Mouse (Mus musculus) MEL (cell line): Measurements from ENCODE around the gene Kcnt2. TPM values are rescaled to one million over a fixed set of nuclear protein-coding genes. Genes with fewer than 3 reads are reported as not detected.

Source experiments
- DNase-seq: peaks from one replicate; pipeline ENCODE4 v3.0.0; 2011; ENCODE audit warnings: low read depth, low spot score
- H3K27ac ChIP-seq: 2 replicates; pipeline ENCODE4 v1.5.1; 2012; ENCODE audit warnings: low read depth, mild to moderate bottlenecking, control low read depth, low read length, moderate library complexity; ENCODE audit not compliant: control insufficient read depth
- H3K27me3 ChIP-seq, 2 experiments: fragments of 150-350 bp in 1 of 2; sonication (generic) in 1 of 2; 2 replicates each; pipeline ENCODE4 v1.6.1; 2012; ENCODE audit warnings: low read length in 2 of 2, mild to moderate bottlenecking in 2 of 2, improper control_type of control experiment in 1 of 2, moderate library complexity in 1 of 2; ENCODE audit not compliant: insufficient read depth in 2 of 2, control insufficient read depth in 1 of 2
- H3K36me3 ChIP-seq, 2 experiments: 2 replicates each; pipeline ENCODE4 v1.6.1; 2012 to 2014; ENCODE audit warnings: low read length in 2 of 2, improper control_type of control experiment in 1 of 2, inconsistent platforms in 1 of 2, mild to moderate bottlenecking in 1 of 2; ENCODE audit not compliant: insufficient read depth in 2 of 2, control insufficient read depth in 1 of 2
- H3K4me1 ChIP-seq, 2 experiments: fragments of 150-350 bp in 1 of 2; sonication (generic) in 1 of 2; 2 replicates each; pipeline ENCODE4 v1.6.1; 2012; ENCODE audit warnings: low read length in 2 of 2, improper control_type of control experiment in 1 of 2, mild to moderate bottlenecking in 1 of 2; ENCODE audit not compliant: insufficient read depth in 2 of 2, control insufficient read depth in 1 of 2
- H3K4me3 ChIP-seq, 2 experiments: fragments of 150-350 bp in 1 of 2; sonication (generic) in 1 of 2; 2 replicates each; pipeline ENCODE4 v1.5.1; 2012; ENCODE audit warnings: low read depth in 2 of 2, low read length in 2 of 2, mild to moderate bottlenecking in 2 of 2, moderate library complexity in 2 of 2, control low read depth in 1 of 2, improper control_type of control experiment in 1 of 2; ENCODE audit not compliant: control insufficient read depth in 1 of 2, insufficient read depth in 1 of 2
- H3K79me2 ChIP-seq: 2 replicates; pipeline ENCODE4 v1.6.1; 2012; ENCODE audit warnings: mild to moderate bottlenecking, low read length, moderate library complexity; ENCODE audit not compliant: control insufficient read depth, poor library complexity, insufficient read depth
- H3K9ac ChIP-seq: 2 replicates; pipeline ENCODE4 v1.6.1; 2012; ENCODE audit warnings: low read depth, mild to moderate bottlenecking, control low read depth, low read length, moderate library complexity; ENCODE audit not compliant: control insufficient read depth, poor library complexity, severe bottlenecking
- H3K9me3 ChIP-seq: fragments of 150-350 bp; sonication (generic); replicated peaks from 2 replicates; pipeline ENCODE4 v1.6.1; 2012; ENCODE audit warnings: mild to moderate bottlenecking, low read length, improper control_type of control experiment, moderate library complexity; ENCODE audit not compliant: insufficient read depth
- BHLHE40 ChIP-seq: IDR thresholded peaks from 2 replicates; pipeline ENCODE4 v1.6.1; 2012; ENCODE audit warnings: low read depth, mild to moderate bottlenecking, inconsistent platforms, low read length, improper control_type of control experiment, borderline replicate concordance
- CHD2 ChIP-seq: IDR thresholded peaks from 2 replicates; pipeline ENCODE4 v1.6.1; 2011; ENCODE audit warnings: low read length, improper control_type of control experiment
- CTCF ChIP-seq, 3 experiments: IDR thresholded peaks in 2 of 3; conservative IDR thresholded peaks in 1 of 3; 2 replicates each; pipeline ENCODE4 v1.5.1; 2011 to 2012; ENCODE audit warnings: low read length in 3 of 3, low read depth in 2 of 3, mild to moderate bottlenecking in 2 of 3, improper control_type of control experiment in 1 of 3, inconsistent platforms in 1 of 3, mixed read lengths in 1 of 3, moderate library complexity in 1 of 3; ENCODE audit not compliant: control insufficient read depth in 1 of 3, insufficient read depth in 1 of 3, poor library complexity in 1 of 3, severe bottlenecking in 1 of 3
- KAT2A ChIP-seq: conservative IDR thresholded peaks from 2 replicates; pipeline ENCODE4 v1.6.1; 2012; ENCODE audit warnings: low read depth, low read length, improper control_type of control experiment, inconsistent platforms
- MAFK ChIP-seq: IDR thresholded peaks from 2 replicates; pipeline ENCODE4 v1.6.1; 2011; ENCODE audit warnings: low read depth, mild to moderate bottlenecking, low read length, improper control_type of control experiment, borderline replicate concordance
- MAX ChIP-seq: IDR thresholded peaks from 2 replicates; pipeline ENCODE4 v1.6.1; 2011; ENCODE audit warnings: low read length, improper control_type of control experiment
- MYC ChIP-seq: IDR thresholded peaks from 2 replicates; pipeline ENCODE4 v1.6.1; 2011; ENCODE audit warnings: low read depth, mild to moderate bottlenecking, low read length, improper control_type of control experiment, moderate library complexity
- NELFE ChIP-seq: IDR thresholded peaks from 2 replicates; pipeline ENCODE4 v1.6.1; 2011; ENCODE audit warnings: low read depth, low read length, improper control_type of control experiment
- NRF1 ChIP-seq: IDR thresholded peaks from 2 replicates; pipeline ENCODE4 v1.6.1; 2014; ENCODE audit warnings: low read depth, mild to moderate bottlenecking, inconsistent platforms, low read length, improper control_type of control experiment, moderate library complexity; ENCODE audit not compliant: poor library complexity, insufficient read depth, severe bottlenecking
- POLR2A ChIP-seq, 2 experiments: IDR thresholded peaks; 2 replicates each; pipeline ENCODE4 v1.6.1; 2011 to 2012; ENCODE audit warnings: low read length in 2 of 2, mild to moderate bottlenecking in 2 of 2, control low read depth in 1 of 2, improper control_type of control experiment in 1 of 2, low read depth in 1 of 2, moderate library complexity in 1 of 2; ENCODE audit not compliant: control insufficient read depth in 1 of 2, insufficient read depth in 1 of 2, poor library complexity in 1 of 2
- RAD21 ChIP-seq: IDR thresholded peaks from 2 replicates; pipeline ENCODE4 v1.6.1; 2011; ENCODE audit warnings: mild to moderate bottlenecking, low read depth, low read length, improper control_type of control experiment
- RCOR1 ChIP-seq: IDR thresholded peaks from 2 replicates; pipeline ENCODE4 v1.6.1; 2012; ENCODE audit warnings: low read depth, mild to moderate bottlenecking, inconsistent platforms, low read length, improper control_type of control experiment
- SIN3A ChIP-seq: IDR thresholded peaks from 2 replicates; pipeline ENCODE4 v1.6.1; 2012; ENCODE audit warnings: low read length, improper control_type of control experiment, inconsistent platforms
- SMC3 ChIP-seq: IDR thresholded peaks from 2 replicates; pipeline ENCODE4 v1.6.1; 2011; ENCODE audit warnings: low read depth, low read length, improper control_type of control experiment
- TAL1 ChIP-seq: IDR thresholded peaks from 2 replicates; pipeline ENCODE4 v1.6.1; 2012; ENCODE audit warnings: mild to moderate bottlenecking, inconsistent platforms, low read length, moderate library complexity, mixed read lengths
- TCF12 ChIP-seq: IDR thresholded peaks from 2 replicates; pipeline ENCODE4 v1.6.1; 2014; ENCODE audit warnings: low read depth, mild to moderate bottlenecking, inconsistent platforms, low read length, improper control_type of control experiment, moderate library complexity
- USF2 ChIP-seq, 2 experiments: IDR thresholded peaks; 2 replicates each; pipeline ENCODE4 v1.6.1; 2011 to 2012; ENCODE audit warnings: improper control_type of control experiment in 2 of 2, low read length in 2 of 2, borderline replicate concordance in 1 of 2, inconsistent platforms in 1 of 2, low read depth in 1 of 2, mild to moderate bottlenecking in 1 of 2; ENCODE audit not compliant: insufficient read depth in 1 of 2
- ZC3H11A ChIP-seq: IDR thresholded peaks from 2 replicates; pipeline ENCODE4 v1.6.1; 2012; ENCODE audit warnings: low read depth, mild to moderate bottlenecking, inconsistent platforms, low read length, improper control_type of control experiment
- ZMIZ1 ChIP-seq: IDR thresholded peaks from 2 replicates; pipeline ENCODE4 v1.6.1; 2012; ENCODE audit warnings: low read depth, mild to moderate bottlenecking, inconsistent platforms, low read length, improper control_type of control experiment, moderate library complexity
- polyA plus RNA-seq, 2 experiments: library from polyadenylated mRNA; stranded (reverse) in 1 of 2; unstranded in 1 of 2; fragments of >175 nt in 1 of 2; fragments of >200 nt in 1 of 2; gene quantifications; 2 replicates each; pipeline versions ENCODE4 v1.2.1 to v1.2.4; 2012; ENCODE audit warnings: low replicate concordance in 2 of 2, low read depth in 1 of 2; ENCODE audit not compliant: insufficient read length in 2 of 2, insufficient read depth in 1 of 2, missing spikeins in 1 of 2
- total RNA-seq: library from RNA; depleted of rRNA; stranded (reverse); fragments of 300-350 nt; gene quantifications from 2 replicates; pipeline ENCODE4 v1.2.3, GENCODE M21; 2012

The Kcnt2 gene
- total and polyA plus RNA-seq, 3 experiments, result not detected

DNA sequence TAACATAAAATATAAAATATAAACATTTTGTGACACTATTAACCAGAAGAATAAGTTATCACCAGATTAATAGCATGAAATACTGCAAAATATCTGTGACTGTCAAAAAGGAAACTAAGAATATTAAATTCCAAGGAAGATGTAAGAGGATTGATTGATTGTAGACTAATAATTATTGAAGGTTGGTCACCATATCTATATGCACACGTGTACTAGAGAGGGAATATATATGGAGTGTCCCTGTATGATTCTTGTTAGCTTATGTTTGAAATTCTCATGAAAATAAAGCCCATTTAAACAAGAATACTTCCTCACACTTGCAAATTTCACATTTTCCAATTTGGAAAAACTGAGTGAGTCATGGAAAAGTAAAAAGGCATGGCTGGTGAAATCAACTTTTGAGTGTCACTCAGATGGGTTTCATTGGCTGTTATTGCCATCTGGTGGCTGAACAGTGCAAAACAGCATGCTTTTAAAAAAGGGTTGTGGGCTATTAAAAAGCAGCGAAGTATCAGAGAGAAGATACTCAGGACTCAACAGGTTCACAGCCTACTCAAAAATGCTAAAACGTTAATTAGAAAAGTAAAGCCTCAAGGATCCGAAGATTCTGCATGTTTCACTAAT lies 285.4 kb downstream of the Kcnt2 start:
- Histone ChIP-seq H3K9me3 (no peaks in the 10 kb centered on the region), H3K79me2 (no peaks in the 10 kb centered on the region), H3K4me1 (no peaks in the 10 kb centered on the region), H3K4me3 (no peak overlapping the region), H3K9ac (no peak overlapping the region), H3K27me3 (no peaks in the 10 kb centered on the region), H3K36me3 (no peaks in the 10 kb centered on the region), H3K27ac (no peak overlapping the region)
- DNase-seq, result peak; percentile 62
- TF ChIP-seq MAFK (no peak), BHLHE40 (no peak), POLR2A (IDR thresholded peaks at IDR 0.05; ENCODE audit: control insufficient read depth in 1 of 2, insufficient read depth in 1 of 2, low read depth in 1 of 2, low read length in 2 of 2, poor library complexity in 1 of 2) (no peak), RCOR1 (no peak), MAX (peak; percentile 81), MYC (0 out of 2 replicates have a peak, but pooled peaks have one; percentile 42), SMC3 (peak; percentile 99), SIN3A (0 out of 2 replicates have a peak, but pooled peaks have one; percentile 33), NRF1 (no peak), RAD21 (peak; percentile 98), CTCF (IDR thresholded peaks at IDR 0.05 in 2 of 3, conservative IDR thresholded peaks at IDR 0.05 in 1 of 3; ENCODE audit: control insufficient read depth in 1 of 3, insufficient read depth in 1 of 3, low read depth in 2 of 3, low read length in 3 of 3, poor library complexity in 1 of 3, severe bottlenecking in 1 of 3) (peak; percentile 35 to 94 (median 58)), ZC3H11A (peak; percentile 97)

DNA sequence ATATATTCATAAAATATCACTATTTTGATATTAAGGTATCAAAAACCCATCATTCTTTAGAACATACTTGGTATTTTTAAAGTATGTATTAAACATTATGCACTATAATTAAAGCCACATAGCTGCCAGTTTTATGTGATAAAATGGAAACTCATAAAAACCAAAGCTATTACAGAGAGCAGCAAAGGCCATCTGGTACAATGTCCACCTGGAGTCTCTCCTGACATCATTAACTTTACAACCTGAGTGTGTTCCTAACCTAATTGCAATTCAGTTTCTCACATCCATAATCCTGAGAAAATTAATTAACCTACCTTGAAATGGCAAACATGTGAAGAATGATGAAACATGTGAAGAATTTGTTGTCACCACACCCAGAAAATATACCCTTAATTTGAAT lies 288.9 kb downstream of the Kcnt2 start:
- Histone ChIP-seq H3K36me3 (no peaks in the 10 kb centered on the region), H3K27me3 (no peaks in the 10 kb centered on the region), H3K4me3 (no peak overlapping the region), H3K79me2 (no peaks in the 10 kb centered on the region), H3K27ac (no peak overlapping the region), H3K9me3 (no peaks in the 10 kb centered on the region), H3K4me1 (no peaks in the 10 kb centered on the region), H3K9ac (no peak overlapping the region)
- no peak for DNase-seq
- no peak for TF ChIP-seq MYC
- no peak for TF ChIP-seq CHD2
- no peak for TF ChIP-seq ZMIZ1
- TF ChIP-seq KAT2A, result no peak
- TF ChIP-seq RCOR1, result no peak
- no peak for TF ChIP-seq USF2 (IDR thresholded peaks at IDR 0.05; ENCODE audit: borderline replicate concordance in 1 of 2, insufficient read depth in 1 of 2, low read depth in 1 of 2, low read length in 2 of 2)
- no peak for TF ChIP-seq MAX
- no peak for TF ChIP-seq ZC3H11A
- TF ChIP-seq SMC3, result no peak
- no peak for TF ChIP-seq TCF12
- TF ChIP-seq TAL1, result no peak
- no peak for TF ChIP-seq NELFE
- no peak for TF ChIP-seq RAD21
- no peak for TF ChIP-seq POLR2A (IDR thresholded peaks at IDR 0.05; ENCODE audit: control insufficient read depth in 1 of 2, insufficient read depth in 1 of 2, low read depth in 1 of 2, low read length in 2 of 2, poor library complexity in 1 of 2)
